Mouse (Mus musculus): ENCODE results near the gene B3galt4. TPM values are rescaled to one million over a fixed set of nuclear protein-coding genes. Genes with fewer than 3 reads are reported as not detected.

The B3galt4 gene
- total and polyA plus RNA-seq, 2 experiments from 2014 or later: 10.7 to 12.3 TPM

GRCm38 (mm10) chr17:33943454-33943853 is 7.8 kb downstream of the B3galt4 start:
- no peak for ATAC-seq
- no peaks in the 10 kb centered on the region for H3K27me3 ChIP-seq (ENCODE audit: insufficient read depth, low read length)
- no peaks in the 10 kb centered on the region for H3K9me3 ChIP-seq (ENCODE audit: low read length)
- WGBS: 95% methylated on average over 15 of the region's 15 CpGs
- no peak overlapping the region for H3K4me3 ChIP-seq (ENCODE audit: low read length)
- H3K4me1 ChIP-seq (ENCODE audit: insufficient read depth, low read length): peaks cover 15% of the 10 kb centered on the region
- H3K4me2 ChIP-seq (ENCODE audit: low read depth, low read length): no peak overlapping the region
- no peak overlapping the region for H3K27ac ChIP-seq
- H3K36me3 ChIP-seq (ENCODE audit: insufficient read depth, low read length): peaks cover 14% of the 10 kb centered on the region
- TF ChIP-seq CTCF (IDR thresholded peaks at IDR 0.05; ENCODE audit: low read depth): no peak
- H3K9ac ChIP-seq (replicated peaks; ENCODE audit: low read length): no peak overlapping the region
- DNase-seq (ENCODE audit: low spot score): no peak

- Histone ChIP-seq H3K4me1 (ENCODE audit: insufficient read depth, low read length) (peaks cover 15% of the 10 kb centered on the region), H3K27me3 (ENCODE audit: insufficient read depth, low read length) (no peaks in the 10 kb centered on the region), H3K27ac (no peak overlapping the region), H3K36me3 (ENCODE audit: insufficient read depth, low read length) (peaks cover 18% of the 10 kb centered on the region), H3K4me3 (ENCODE audit: low read length) (peak overlapping the region; percentile 82), H3K9me3 (ENCODE audit: low read length) (no peaks in the 10 kb centered on the region), H3K4me2 (ENCODE audit: low read depth, low read length) (peak overlapping the region; percentile 96), H3K9ac (replicated peaks; ENCODE audit: low read length) (peak overlapping the region; percentile 77)
- DNase-seq (ENCODE audit: low spot score): no peak
- TF ChIP-seq CTCF (IDR thresholded peaks at IDR 0.05; ENCODE audit: low read depth): no peak
- no peak for ATAC-seq
- WGBS: 65% methylated on average over 19 of the region's 19 CpGs
These were observed 9.9 kb downstream of the B3galt4 start for GRCm38 (mm10) chr17:33941381-33941780.

- H3K4me1 ChIP-seq (ENCODE audit: insufficient read depth, low read length): peaks cover 15% of the 10 kb centered on the region
These were observed 10.3 kb downstream of the B3galt4 start for GRCm38 (mm10) chr17:33940981-33941380.

GRCm38 (mm10) chr17:33940206-33940805 is 11.0 kb downstream of the B3galt4 start, which contains the start of the genes Pfdn6 and Wdr46:
Gene Pfdn6, minus strand, starts transcription at chr17:33940343.
Gene Wdr46, plus strand, starts transcription at chr17:33940660.
- H3K4me3 ChIP-seq (ENCODE audit: low read length): peak within 1 kb of the TSS; percentile 82
- H3K36me3 ChIP-seq (ENCODE audit: insufficient read depth, low read length): peaks cover 18% of the 10 kb centered on the region
- H3K27ac ChIP-seq: peak within 1 kb of the TSS; percentile 45; the same call in 1 of the 2 replicates
- ATAC-seq (peak; percentile 91), DNase-seq (ENCODE audit: low spot score) (peak; percentile 94)
- under 1% methylated on average over 36 of the region's 36 CpGs for WGBS
- no peak for TF ChIP-seq CTCF (IDR thresholded peaks at IDR 0.05; ENCODE audit: low read depth)
- H3K9ac ChIP-seq (replicated peaks; ENCODE audit: low read length): peak within 1 kb of the TSS; percentile 77
- peak within 1 kb of the TSS; percentile 96 for H3K4me2 ChIP-seq (ENCODE audit: low read depth, low read length)
- H3K27me3 ChIP-seq (ENCODE audit: insufficient read depth, low read length): no peaks in the 10 kb centered on the region
- peaks cover 15% of the 10 kb centered on the region for H3K4me1 ChIP-seq (ENCODE audit: insufficient read depth, low read length)
- no peaks in the 10 kb centered on the region for H3K9me3 ChIP-seq (ENCODE audit: low read length)

More at GRCm38 (mm10) chr17:33940981-33941380, 10.3 kb downstream of the B3galt4 start:
- H3K27ac ChIP-seq: no peak overlapping the region
- TF ChIP-seq CTCF (IDR thresholded peaks at IDR 0.05; ENCODE audit: low read depth): no peak
- WGBS: 2% methylated on average over 26 of the region's 26 CpGs
- peak overlapping the region; percentile 77 for H3K9ac ChIP-seq (replicated peaks; ENCODE audit: low read length)
- ATAC-seq: no peak
- peak overlapping the region; percentile 96 for H3K4me2 ChIP-seq (ENCODE audit: low read depth, low read length)
- H3K4me3 ChIP-seq (ENCODE audit: low read length): peak overlapping the region; percentile 82
- H3K27me3 ChIP-seq (ENCODE audit: insufficient read depth, low read length): no peaks in the 10 kb centered on the region
- peaks cover 18% of the 10 kb centered on the region for H3K36me3 ChIP-seq (ENCODE audit: insufficient read depth, low read length)
- DNase-seq (ENCODE audit: low spot score): no peak
- H3K9me3 ChIP-seq (ENCODE audit: low read length): no peaks in the 10 kb centered on the region

GRCm38 (mm10) chr17:33938783-33939182 is 12.5 kb downstream of the B3galt4 start:
- Histone ChIP-seq H3K4me3 (ENCODE audit: low read length) (no peak overlapping the region), H3K9ac (replicated peaks; ENCODE audit: low read length) (no peak overlapping the region), H3K4me2 (ENCODE audit: low read depth, low read length) (no peak overlapping the region), H3K9me3 (ENCODE audit: low read length) (no peaks in the 10 kb centered on the region), H3K27ac (no peak overlapping the region), H3K27me3 (ENCODE audit: insufficient read depth, low read length) (no peaks in the 10 kb centered on the region), H3K4me1 (ENCODE audit: insufficient read depth, low read length) (peaks cover 15% of the 10 kb centered on the region), H3K36me3 (ENCODE audit: insufficient read depth, low read length) (peaks cover 9% of the 10 kb centered on the region; the same call in 1 of the 2 replicates)
- WGBS: 81% methylated on average over 11 of the region's 11 CpGs
- DNase-seq (ENCODE audit: low spot score) (no peak), ATAC-seq (no peak)
- TF ChIP-seq CTCF (IDR thresholded peaks at IDR 0.05; ENCODE audit: low read depth): no peak

GRCm38 (mm10) chr17:33936993-33937392 is 14.3 kb downstream of the B3galt4 start:
- H3K27me3 ChIP-seq (ENCODE audit: insufficient read depth, low read length): no peaks in the 10 kb centered on the region
- H3K36me3 ChIP-seq (ENCODE audit: insufficient read depth, low read length): peaks cover 14% of the 10 kb centered on the region
- no peaks in the 10 kb centered on the region for H3K9me3 ChIP-seq (ENCODE audit: low read length)
- DNase-seq (ENCODE audit: low spot score) (no peak), ATAC-seq (no peak)
- peaks cover 15% of the 10 kb centered on the region for H3K4me1 ChIP-seq (ENCODE audit: insufficient read depth, low read length)
- 87% methylated on average over 15 of the region's 15 CpGs for WGBS
- no peak overlapping the region for H3K9ac ChIP-seq (replicated peaks; ENCODE audit: low read length)
- no peak overlapping the region for H3K27ac ChIP-seq
- TF ChIP-seq CTCF (IDR thresholded peaks at IDR 0.05; ENCODE audit: low read depth): no peak
- no peak overlapping the region for H3K4me3 ChIP-seq (ENCODE audit: low read length)
- no peak overlapping the region for H3K4me2 ChIP-seq (ENCODE audit: low read depth, low read length)

GRCm38 (mm10) chr17:33935422-33936055 is 15.7 kb downstream of the B3galt4 start:
- Histone ChIP-seq H3K27me3 (ENCODE audit: insufficient read depth, low read length) (no peaks in the 10 kb centered on the region), H3K4me3 (ENCODE audit: low read length) (no peak overlapping the region), H3K9me3 (ENCODE audit: low read length) (no peaks in the 10 kb centered on the region), H3K9ac (replicated peaks; ENCODE audit: low read length) (no peak overlapping the region), H3K36me3 (ENCODE audit: insufficient read depth, low read length) (peaks cover 14% of the 10 kb centered on the region), H3K27ac (no peak overlapping the region), H3K4me2 (ENCODE audit: low read depth, low read length) (no peak overlapping the region), H3K4me1 (ENCODE audit: insufficient read depth, low read length) (peaks cover 6% of the 10 kb centered on the region; the same call in 1 of the 2 replicates)
- no peak for DNase-seq (ENCODE audit: low spot score)
- no peak for TF ChIP-seq CTCF (IDR thresholded peaks at IDR 0.05; ENCODE audit: low read depth)
- 88% methylated on average over 21 of the region's 21 CpGs for WGBS
- ATAC-seq: no peak
